Mouse (Mus musculus) kidney, adult 2 months (tissue): ENCODE measurements around the gene Slc45a2. TPM values are rescaled to one million over a fixed set of nuclear protein-coding genes. Genes with fewer than 3 reads are reported as not detected.
"Not testable (repeated sequence)": the region's sequence is repeated elsewhere in the genome, so short reads cannot be mapped to it uniquely, and the experiment has no call there.

Experiments used
- DNase-seq: peaks from one replicate; pipeline ENCODE4 v3.0.0; 2021
- H3K27ac ChIP-seq: fragments of 200-500 bp; 2 replicates; pipeline ENCODE4 v1.5.1; 2012; ENCODE audit warnings: low read depth, low read length, control low read depth, inconsistent platforms; ENCODE audit not compliant: insufficient read depth
- H3K27me3 ChIP-seq: fragments of 200-500 bp; replicated peaks from 2 replicates; pipeline ENCODE4 v1.6.1; 2012; ENCODE audit warnings: mild to moderate bottlenecking, moderate library complexity, low read length, inconsistent platforms; ENCODE audit not compliant: control insufficient read depth, insufficient read depth
- H3K36me3 ChIP-seq: fragments of 200-500 bp; 2 replicates; pipeline ENCODE4 v1.6.1; 2012; ENCODE audit warnings: mild to moderate bottlenecking, moderate library complexity, low read length, inconsistent platforms; ENCODE audit not compliant: control insufficient read depth, insufficient read depth
- H3K4me1 ChIP-seq: fragments of 200-500 bp; 2 replicates; pipeline ENCODE4 v1.6.1; 2011; ENCODE audit warnings: low read length; ENCODE audit not compliant: control insufficient read depth, insufficient read depth
- H3K4me3 ChIP-seq: fragments of 200-500 bp; 2 replicates; pipeline ENCODE4 v1.5.1; 2011; ENCODE audit warnings: mild to moderate bottlenecking, low read depth, low read length, control low read depth; ENCODE audit not compliant: insufficient read depth
- CTCF ChIP-seq: fragments of 200-500 bp; conservative IDR thresholded peaks from 2 replicates; pipeline ENCODE4 v1.5.1; 2011; ENCODE audit warnings: low read depth, mild to moderate bottlenecking, control low read depth, low read length, moderate library complexity, mixed read lengths; ENCODE audit not compliant: insufficient read depth, insufficient read length
- POLR2A ChIP-seq: fragments of 200-500 bp; IDR thresholded peaks from one replicate; pipeline ENCODE4 v1.6.1; 2011; ENCODE audit warnings: low read depth, low read length, control low read depth
- WGBS: fragments of 180-500 bp; shearing (Covaris S2); methylation state at CpG from one replicate; pipeline ENCODE4 v1.1.7; 2018; 5-methylcytosine and 5-hydroxymethylcytosine counted together
- polyA plus RNA-seq: library from polyadenylated mRNA; depleted of rRNA; stranded (reverse); fragments of >200 nt; gene quantifications from 2 replicates; pipeline ENCODE4 v1.2.3, GENCODE M21; 2012

The Slc45a2 gene
- polyA plus RNA-seq, 1 experiment, result 0.14 TPM

DNA sequence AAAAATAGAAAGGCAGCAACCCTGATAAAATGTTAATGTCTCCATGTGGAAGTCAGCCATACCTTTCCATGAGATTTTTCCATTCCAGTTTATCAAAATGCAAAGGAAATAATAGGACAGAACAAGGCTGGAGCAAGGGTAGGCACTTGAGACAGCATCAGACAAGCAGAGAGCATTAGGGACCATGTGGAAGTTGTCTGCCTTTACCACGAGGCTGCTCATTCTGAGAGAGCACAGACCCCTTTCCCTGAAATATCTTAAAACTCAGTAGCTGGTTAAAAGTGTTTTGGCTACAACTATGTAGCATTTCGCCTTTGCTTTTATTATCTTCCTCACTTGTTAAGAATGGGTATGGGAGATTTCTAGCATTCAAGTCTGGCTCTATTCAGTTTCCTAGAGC is 19.8 kb upstream of the Slc45a2 start:
- TF ChIP-seq POLR2A (no peak), CTCF (no peak)
- DNase-seq, result no peak
- WGBS, result 60% methylated on average over 2 of the region's 2 CpGs
- no peaks in the 10 kb centered on the region for H3K27me3 ChIP-seq
- H3K36me3 ChIP-seq, result no peaks in the 10 kb centered on the region; the same call in 1 of the 2 replicates
- no peak overlapping the region for H3K4me3 ChIP-seq
- H3K4me1 ChIP-seq, result peaks cover 3% of the 10 kb centered on the region; the same call in 1 of the 2 replicates
- peak overlapping the region; percentile 54 for H3K27ac ChIP-seq

DNA sequence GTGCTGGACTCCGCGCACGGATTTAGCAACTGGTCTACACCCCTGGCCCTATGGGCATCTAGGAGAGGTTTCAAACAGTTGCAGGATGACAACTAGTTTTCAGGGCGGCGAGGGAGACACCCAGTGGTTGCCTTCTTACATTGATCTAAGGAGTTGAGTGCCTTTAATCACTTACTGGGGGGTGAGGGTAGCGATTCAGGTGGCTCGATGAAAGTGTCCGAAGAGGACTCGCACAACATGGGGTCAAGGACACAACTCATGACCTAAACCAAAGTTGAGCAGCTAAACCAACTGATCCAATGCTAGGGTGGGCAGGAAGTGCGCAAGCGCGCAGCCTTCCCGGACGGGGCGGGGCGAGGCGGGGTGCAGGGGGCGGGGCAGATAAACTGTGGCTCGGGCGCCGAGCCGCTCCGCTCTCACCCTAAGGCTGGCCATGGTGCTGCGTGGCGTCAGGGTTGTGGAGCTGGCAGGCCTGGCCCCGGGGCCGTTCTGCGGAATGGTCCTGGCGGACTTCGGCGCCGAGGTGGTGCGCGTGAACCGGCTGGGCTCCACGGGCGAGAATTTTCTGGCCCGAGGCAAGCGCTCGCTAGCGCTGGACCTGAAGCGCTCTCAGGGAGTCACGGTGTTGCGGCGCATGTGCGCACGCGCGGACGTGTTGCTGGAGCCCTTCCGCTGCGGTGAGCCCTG is 19.0 kb upstream of the Slc45a2 start, which contains the start of gene Amacr:
TSS of gene Amacr (plus strand) at position 380 of the 687 bp plus-strand sequence.
- peak within 1 kb of the TSS; percentile 97 for H3K27ac ChIP-seq
- H3K27me3 ChIP-seq, result no peaks in the 10 kb centered on the region
- TF ChIP-seq CTCF (peak; percentile 58), POLR2A (peak; percentile 96)
- peak within 1 kb of the TSS; percentile 76 for H3K4me3 ChIP-seq
- peaks cover 10% of the 10 kb centered on the region; the same call in 1 of the 2 replicates for H3K4me1 ChIP-seq
- peaks cover 2% of the 10 kb centered on the region; the same call in 1 of the 2 replicates for H3K36me3 ChIP-seq
- WGBS, result under 1% methylated on average over 52 of the region's 52 CpGs
- peak; percentile 93 for DNase-seq

- TF ChIP-seq CTCF, result no peak
- TF ChIP-seq POLR2A, result no peak
- Histone ChIP-seq H3K4me3 (peak overlapping the region; percentile 76), H3K36me3 (peaks cover 4% of the 10 kb centered on the region; the same call in 1 of the 2 replicates), H3K27me3 (no peaks in the 10 kb centered on the region), H3K4me1 (peaks cover 10% of the 10 kb centered on the region; the same call in 1 of the 2 replicates), H3K27ac (peak overlapping the region; percentile 97)
- 2% methylated on average over 6 of the region's 6 CpGs for WGBS
- no peak for DNase-seq
These were observed 18.5 kb upstream of the Slc45a2 start for GRCm38 (mm10) chr15:10982064-10982435.

GRCm38 (mm10) chr15:10985756-10986155 is 14.8 kb upstream of the Slc45a2 start:
- 58% methylated on average over 6 of the region's 6 CpGs for WGBS
- Histone ChIP-seq H3K36me3 (peaks cover 10% of the 10 kb centered on the region), H3K27ac (peak overlapping the region; percentile 97), H3K27me3 (no peaks in the 10 kb centered on the region), H3K4me3 (peak overlapping the region; percentile 26), H3K4me1 (peaks cover 9% of the 10 kb centered on the region; the same call in 1 of the 2 replicates)
- TF ChIP-seq CTCF (no peak), POLR2A (no peak)
- DNase-seq, result peak; percentile 88

DNA sequence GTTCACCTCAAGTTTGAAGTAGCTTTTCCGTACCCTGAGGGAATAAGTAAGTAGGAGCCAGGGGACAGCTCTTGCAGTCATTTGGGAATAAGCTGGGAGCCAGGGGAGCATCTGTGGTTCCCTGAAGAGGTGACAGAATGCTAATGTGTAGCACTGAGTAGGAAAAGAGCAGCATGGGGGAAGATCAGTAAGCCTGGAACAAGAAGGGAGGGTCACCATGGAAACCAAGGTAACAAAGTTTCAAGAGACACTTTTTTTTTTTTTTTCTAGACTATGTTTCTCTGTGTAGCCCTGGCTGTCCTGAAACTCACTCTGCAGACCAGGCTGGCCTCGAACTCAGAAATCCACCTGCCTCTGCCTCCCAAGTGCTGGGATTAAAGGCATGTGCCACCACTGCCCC is 14.0 kb upstream of the Slc45a2 start:
- DNase-seq, H3K4me1 ChIP-seq, H3K4me3 ChIP-seq, H3K27me3 ChIP-seq: not testable (repeated sequence)
- 63% methylated on average over 2 of the region's 2 CpGs for WGBS
- Histone ChIP-seq H3K27ac (peak overlapping the region; percentile 97), H3K36me3 (peaks cover 10% of the 10 kb centered on the region)

DNA sequence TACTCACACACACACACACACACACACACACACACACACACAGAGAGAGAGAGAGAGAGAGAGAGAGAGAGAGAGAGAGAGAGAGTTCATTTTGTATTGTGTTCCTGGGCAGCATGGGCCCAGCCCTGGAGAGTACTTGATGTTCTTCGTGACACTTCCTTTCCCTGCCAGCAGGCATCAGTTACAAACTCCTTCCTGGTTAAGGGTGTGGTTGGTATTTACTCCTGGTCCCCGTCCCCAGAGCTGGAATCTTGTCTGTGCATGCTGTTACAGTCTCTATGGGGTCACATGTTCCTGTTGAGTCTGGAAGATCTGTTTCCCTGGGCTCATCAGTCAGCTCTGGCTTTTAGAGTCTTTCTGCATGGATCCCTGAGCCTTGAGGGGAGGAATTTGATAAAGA is 10.1 kb upstream of the Slc45a2 start:
- Histone ChIP-seq H3K27ac (no peak overlapping the region), H3K4me3 (no peak overlapping the region), H3K4me1 (peaks cover 7% of the 10 kb centered on the region; the same call in 1 of the 2 replicates), H3K27me3 (no peaks in the 10 kb centered on the region), H3K36me3 (peaks cover 16% of the 10 kb centered on the region)
- TF ChIP-seq POLR2A, result no peak
- TF ChIP-seq CTCF, result no peak
- DNase-seq, result no peak
- WGBS, result 34% methylated on average over 2 of the region's 2 CpGs

DNA sequence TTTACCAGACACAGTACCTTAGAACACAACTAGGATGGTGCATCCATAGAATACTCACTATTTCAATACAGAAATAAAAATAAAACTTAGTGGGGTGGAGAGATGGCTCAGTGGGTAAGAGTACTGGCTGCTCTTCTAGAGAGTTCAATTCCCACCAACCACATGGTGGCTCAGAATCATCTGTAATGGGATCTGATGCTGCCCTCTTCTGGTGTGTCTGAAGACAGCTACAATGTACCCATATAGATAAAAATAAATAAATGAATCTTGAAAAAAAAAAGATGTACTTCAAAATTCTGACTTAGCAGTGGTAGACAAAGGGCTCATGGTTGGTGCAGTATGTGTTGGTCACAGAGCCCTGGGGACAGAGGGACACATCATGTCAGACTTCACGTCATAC is 9.0 kb upstream of the Slc45a2 start:
- DNase-seq, result no peak
- TF ChIP-seq CTCF (no peak), POLR2A (no peak)
- Histone ChIP-seq H3K36me3 (peaks cover 14% of the 10 kb centered on the region), H3K4me1 (no peaks in the 10 kb centered on the region; the same call in 1 of the 2 replicates), H3K27me3 (no peaks in the 10 kb centered on the region), H3K4me3 (no peak overlapping the region), H3K27ac (no peak overlapping the region)
- WGBS, result 87% methylated on average over 1 of the region's 1 CpGs
